Comparison of ENCODE assay signal across 8 mouse cellular contexts in the genomic region with DNA sequence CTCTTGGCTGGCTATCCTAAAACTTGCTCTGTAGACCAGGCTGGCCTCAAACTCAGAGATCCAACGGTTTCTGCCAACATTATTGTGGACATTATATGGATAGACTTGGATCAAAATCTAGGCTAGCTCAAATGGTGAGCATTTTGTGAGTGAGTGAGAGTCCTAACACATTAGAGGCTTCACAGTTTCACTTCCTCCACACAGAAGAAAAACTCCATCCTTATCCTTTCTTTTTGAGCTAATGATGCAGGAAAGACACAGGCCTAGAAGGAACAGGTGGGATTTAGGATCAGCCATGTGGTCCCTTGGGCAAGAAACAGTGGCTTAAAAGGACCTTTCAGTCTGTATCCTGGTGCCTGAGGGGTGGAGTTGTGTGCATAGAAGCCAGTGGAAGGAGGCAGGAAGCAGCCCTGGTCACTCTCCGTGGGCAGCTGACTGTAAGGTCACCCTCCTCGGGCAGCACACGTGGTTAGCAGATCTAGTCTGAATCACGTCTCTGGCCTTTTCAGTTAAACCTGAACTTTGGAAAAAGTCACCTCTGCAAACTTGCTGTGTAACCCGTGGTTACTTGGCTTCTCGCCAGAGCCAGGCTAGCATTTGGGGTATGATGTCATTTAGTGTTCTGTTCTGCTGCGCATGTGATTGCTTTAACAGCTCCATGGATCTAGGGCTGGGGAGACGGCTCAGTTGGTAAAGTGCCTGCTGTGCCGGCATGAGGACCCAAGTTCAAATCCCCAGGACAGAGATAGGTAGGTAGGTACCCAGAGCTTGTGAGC.
DNase-seq lines count a peak whose midpoint lies in the region; ATAC-seq and TF ChIP-seq lines count a peak whose summit lies in the region.

No protein-coding gene starts in this region.

- H3K27ac ChIP-seq in heart, adult 2 months, result peak overlapping the region; percentile 61
- peak overlapping the region; percentile 53; the same call in 1 of the 2 replicates for H3K27ac ChIP-seq in liver, embryonic 16.5 days (ENCODE audit: low read length)

- H3K4me1 ChIP-seq in heart, adult 2 months (ENCODE audit: control insufficient read depth, insufficient read depth, low read length), result peaks cover 12% of the 10 kb centered on the region
- H3K4me1 ChIP-seq in liver, embryonic 16.5 days (ENCODE audit: control insufficient read depth, low read depth, low read length), result peaks cover 9% of the 10 kb centered on the region

- ATAC-seq in liver, embryonic 16.5 days (ENCODE audit: low read depth), result peak; percentile 85
- ATAC-seq in inflammation-experienced regulatory T-cells, adult 6 months, result no peak

- TF ChIP-seq CTCF in heart, adult 2 months (IDR thresholded peaks at IDR 0.05), result no peak

- H3K4me3 ChIP-seq in heart, adult 2 months, result peak overlapping the region; percentile 20; the same call in 1 of the 2 replicates
- H3K4me3 ChIP-seq in liver, embryonic 16.5 days (ENCODE audit: low read depth, low read length), result no peak overlapping the region

- H3K79me2 ChIP-seq in heart, adult 2 months (replicated peaks; ENCODE audit: control insufficient read depth, insufficient read depth, low read length), result no peaks in the 10 kb centered on the region

- DNase-seq in right cerebral cortex, adult 18-20 months, result peak; percentile 44
- no peak for DNase-seq in right cerebral cortex, postnatal 25 days
- peak; percentile 61 to 70 for DNase-seq in cerebellum, postnatal 25 days
- peak; percentile 72 to 80 for DNase-seq in heart, adult 2 months
- DNase-seq in kidney, adult 8-10 months, result peak; percentile 95 to 96
- DNase-seq in ovary, postnatal 36 days (ENCODE audit: low spot score), result peak; percentile 41

- no peak for TF ChIP-seq POLR2A in heart, adult 2 months (IDR thresholded peaks at IDR 0.05; ENCODE audit: insufficient read depth, low read depth, low read length)

- H3K4me2 ChIP-seq in liver, embryonic 16.5 days (ENCODE audit: low read depth, low read length), result no peak overlapping the region

- H3K27me3 ChIP-seq in heart, adult 2 months (ENCODE audit: control insufficient read depth, insufficient read depth, low read length), result no peaks in the 10 kb centered on the region
- H3K27me3 ChIP-seq in liver, embryonic 16.5 days (ENCODE audit: control insufficient read depth, insufficient read depth, low read depth, low read length), result no peaks in the 10 kb centered on the region

- H3K36me3 ChIP-seq in heart, adult 2 months (ENCODE audit: control insufficient read depth, insufficient read depth, low read length), result 0 out of 2 replicates have a peak, but pooled peaks cover 3% of the 10 kb centered on the region
- H3K36me3 ChIP-seq in liver, embryonic 16.5 days (ENCODE audit: control insufficient read depth, insufficient read depth), result no peaks in the 10 kb centered on the region

- TF ChIP-seq EP300 in heart, adult 2 months (IDR thresholded peaks at IDR 0.05; ENCODE audit: insufficient read depth, low read depth, low read length), result peak; percentile 43; the same call in 1 of the 2 replicates

- WGBS in heart, adult 2 months, result 12% methylated on average over 10 of the region's 10 CpGs
- WGBS in liver, embryonic 16.5 days (ENCODE audit: insufficient replicate concordance), result 43% methylated on average over 10 of the region's 10 CpGs

- no peak overlapping the region for H3K9ac ChIP-seq in heart, adult 2 months (ENCODE audit: low read depth, low read length)
- no peak overlapping the region for H3K9ac ChIP-seq in liver, embryonic 16.5 days (ENCODE audit: low read depth, low read length)

- no peaks in the 10 kb centered on the region for H3K9me3 ChIP-seq in liver, embryonic 16.5 days (replicated peaks; ENCODE audit: control insufficient read depth, low read length)

- intact Hi-C loops in heart, adult 2 months (cut with DNase I), result no loop called here
